Mouse (Mus musculus) gastrocnemius, postnatal 14 days (tissue): ENCODE results near the gene Rbks. TPM values are rescaled to one million over a fixed set of nuclear protein-coding genes. Genes with fewer than 3 reads are reported as not detected.
"Not testable (repeated sequence)": the region's sequence is repeated elsewhere in the genome, so short reads cannot be mapped to it uniquely, and the experiment has no call there.

ENCODE experiments used
- DNase-seq: peaks from one replicate; pipeline ENCODE4 v3.0.0; 2021; ENCODE audit warnings: mixed read lengths
- intact Hi-C: fragments of 180-260 bp; cut with DNase I; formaldehyde crosslinking; loops from one replicate; pipeline ENCODE4 v1.15.1; 2025; ENCODE audit warnings: low total_unique reads
- microRNA-seq, 2 experiments: library from miRNA; unstranded; fragments of <30 nt; microRNA quantifications; one replicate each; pipeline ENCODE4 v1.2.0; 2021
- total RNA-seq, 2 experiments: library from RNA; stranded (reverse); gene quantifications; 2 replicates each; pipeline ENCODE4 v1.2.3; 2021

Rbks gene
- total RNA-seq, 2 experiments from 2014 or later = 2.1 to 3.3 TPM

DNA sequence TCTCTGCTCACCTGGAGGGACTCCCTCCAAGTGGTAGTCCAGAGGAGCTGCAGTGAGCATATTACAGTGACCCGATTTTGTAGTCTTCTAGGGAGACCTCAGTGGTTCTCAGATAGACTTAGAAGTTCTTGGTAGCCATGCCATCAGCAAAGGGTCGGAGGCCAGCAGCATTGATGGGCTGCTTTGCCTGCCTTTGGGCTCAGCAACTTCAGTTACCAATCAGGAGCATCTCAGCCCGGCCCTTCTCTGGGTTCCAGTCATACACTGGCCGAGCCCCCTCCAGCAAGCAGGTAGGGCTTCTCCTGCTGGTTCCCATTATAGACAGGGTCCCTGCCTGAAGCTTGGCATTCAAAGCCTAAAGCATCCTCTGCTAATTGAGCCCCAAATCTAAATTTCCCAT is 101.6 kb downstream of the Rbks start:
- intact Hi-C loops = no loop called here
- no peak for DNase-seq

DNA sequence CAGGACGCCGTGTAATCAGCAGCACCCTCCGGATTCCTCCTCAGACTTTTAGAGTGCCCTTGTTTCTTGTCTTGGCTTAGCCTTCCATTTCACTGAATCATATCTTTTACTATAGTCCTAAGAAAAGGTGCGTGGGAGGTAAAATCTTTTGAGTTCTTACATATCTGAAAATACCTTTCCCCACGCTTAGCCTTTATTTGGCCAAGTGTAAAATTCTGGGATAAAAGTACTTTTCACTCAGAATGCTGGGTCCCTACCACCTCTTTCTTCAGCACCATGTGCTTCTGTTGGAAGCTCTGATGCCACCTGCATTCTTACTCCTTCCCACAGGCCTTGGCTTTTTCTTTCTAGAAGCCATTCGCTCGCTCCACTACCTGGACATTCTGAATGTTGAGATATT is 106.3 kb downstream of the Rbks start:
- intact Hi-C loops = no loop called here
- DNase-seq = no peak

DNA sequence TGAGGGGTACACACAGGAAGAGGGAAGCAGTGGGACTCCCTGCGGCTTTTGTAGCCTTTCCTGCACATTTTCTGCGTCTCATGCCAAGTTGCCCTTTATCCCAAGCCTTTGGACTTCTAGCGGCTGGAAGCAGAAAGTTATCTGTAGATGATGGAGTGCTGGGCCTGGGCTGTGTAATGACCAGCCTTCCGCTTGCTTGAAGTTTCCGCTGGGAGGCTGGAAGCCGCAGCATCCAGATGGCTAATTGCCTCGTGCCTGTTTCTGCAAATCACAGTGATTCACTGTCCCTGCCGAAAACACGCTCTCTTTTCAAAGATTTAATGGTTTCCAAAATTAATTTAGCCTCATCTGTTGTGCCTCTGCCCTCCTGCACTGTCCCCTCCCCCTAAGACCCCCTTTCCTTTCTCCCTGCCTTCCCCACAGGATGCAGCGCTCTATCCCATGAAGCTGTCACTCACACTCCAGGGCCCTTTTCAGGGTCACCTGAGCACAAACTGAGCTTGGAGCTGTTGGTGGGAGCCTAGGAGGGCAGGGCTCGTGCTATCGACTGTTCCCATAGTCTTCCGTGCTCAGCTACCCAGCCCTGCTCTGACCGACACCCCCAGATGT is 107.6 kb downstream of the Rbks start:
- intact Hi-C loops = loop anchor here (5.0 kb wide), 1 partner anchor 597 kb away; no protein-coding TSS in a partner anchor
- DNase-seq = no peak

DNA sequence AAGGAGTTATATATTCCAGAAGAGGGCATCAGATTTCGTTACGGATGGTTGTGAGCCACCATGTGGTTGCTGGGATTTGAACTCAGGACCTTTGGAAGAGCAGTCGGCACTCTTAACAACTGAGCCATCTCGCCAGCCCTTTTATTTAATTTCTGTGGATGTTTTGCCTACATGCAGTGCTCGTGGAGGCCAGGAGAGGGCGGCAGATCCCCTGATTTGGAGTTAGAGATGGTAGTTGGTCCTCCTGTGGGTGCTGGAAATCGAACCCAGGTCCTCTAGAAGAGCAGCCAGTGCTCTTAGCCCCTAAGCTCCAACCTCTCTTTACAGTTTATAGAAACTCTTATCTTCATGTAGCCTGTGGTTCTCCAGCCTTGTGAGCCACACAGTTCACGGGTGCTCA is 108.8 kb downstream of the Rbks start:
- not testable (repeated sequence) for DNase-seq
- intact Hi-C loops = loop anchor here (5.0 kb wide), 1 partner anchor 599 kb away; no protein-coding TSS in a partner anchor

DNA sequence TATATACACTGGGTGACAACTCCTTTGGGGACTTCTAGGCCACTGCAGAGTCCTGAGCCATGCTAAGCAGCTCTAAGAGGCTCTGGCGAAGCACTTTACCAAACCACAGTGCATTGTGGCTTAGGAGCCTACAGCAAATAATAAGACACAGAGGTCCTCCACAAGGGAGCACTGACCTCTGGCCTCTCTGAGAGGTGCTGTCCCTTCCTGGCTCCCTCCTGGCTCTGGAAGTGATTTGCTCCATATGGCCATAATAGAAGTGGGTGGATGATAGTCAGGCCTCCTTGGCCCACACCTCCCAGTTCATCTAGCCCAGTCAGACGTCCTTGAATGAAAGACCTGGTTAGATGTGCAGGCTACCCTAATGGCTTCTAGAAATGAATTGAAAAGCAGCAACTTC is 109.4 kb downstream of the Rbks start:
- DNase-seq = no peak
- intact Hi-C loops = loop anchor here (5.0 kb wide), 1 partner anchor 599 kb away; no protein-coding TSS in a partner anchor

DNA sequence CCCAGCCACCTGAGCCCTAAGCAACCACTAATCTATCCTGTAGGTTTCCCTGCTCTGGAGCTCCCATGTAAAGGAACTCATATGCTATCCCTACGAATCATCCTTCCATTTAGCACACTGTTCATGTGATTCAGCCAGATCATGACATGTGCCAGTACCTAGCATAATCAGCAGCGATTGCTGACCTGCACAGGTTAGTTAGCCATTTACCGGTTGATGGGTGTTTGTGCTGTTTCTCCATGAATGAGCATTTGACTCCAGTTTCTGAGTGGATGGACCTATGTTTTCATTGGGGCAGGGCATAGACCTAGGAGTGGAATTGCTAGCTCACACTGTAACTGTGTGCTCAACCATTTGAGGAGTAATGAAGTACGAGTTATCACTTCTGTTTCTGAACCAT is 111.9 kb downstream of the Rbks start:
- intact Hi-C loops = loop anchor here (5.0 kb wide), 1 partner anchor 602 kb away; no protein-coding TSS in a partner anchor
- no peak for DNase-seq

DNA sequence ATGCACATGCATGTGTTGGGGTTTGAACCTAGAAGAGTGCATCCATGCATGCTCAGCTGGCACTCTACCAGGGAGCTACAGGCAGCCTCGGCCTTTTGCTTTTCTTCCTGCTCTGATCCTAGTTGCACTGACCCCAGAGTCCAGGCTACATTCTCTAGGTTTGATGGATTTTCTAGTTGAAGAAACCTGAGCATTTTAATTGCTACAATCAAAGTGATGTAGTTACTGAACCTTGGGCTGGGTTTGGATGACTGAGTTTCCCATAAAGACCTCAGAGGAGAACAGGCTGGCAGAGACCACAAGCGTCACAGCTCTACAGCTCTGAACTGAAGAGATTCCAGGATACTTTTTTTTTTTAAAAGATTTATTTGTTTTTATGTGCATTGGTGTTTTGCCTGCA is 114.2 kb downstream of the Rbks start:
- intact Hi-C loops = no loop called here
- DNase-seq = no peak

DNA sequence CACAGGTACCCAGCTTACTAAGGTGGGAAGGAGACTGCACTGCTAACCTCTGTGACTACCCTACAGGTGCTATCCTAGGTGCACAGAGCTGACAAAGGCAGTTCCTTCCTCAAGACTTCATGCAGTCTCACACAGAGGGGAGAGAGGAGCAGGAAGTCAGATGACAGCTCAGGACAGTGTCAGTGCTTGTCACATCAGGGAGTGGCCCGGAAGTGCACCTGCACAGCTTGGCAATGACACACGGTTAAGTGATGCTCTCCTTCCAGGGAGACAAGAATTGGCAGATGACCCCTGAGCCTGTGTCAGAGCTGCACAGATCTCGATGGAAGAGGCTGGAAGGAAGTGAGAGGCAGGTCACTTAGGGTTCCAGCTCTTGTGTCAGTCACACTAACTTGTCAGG is 115.5 kb downstream of the Rbks start:
- DNase-seq = no peak
- intact Hi-C loops = no loop called here

DNA sequence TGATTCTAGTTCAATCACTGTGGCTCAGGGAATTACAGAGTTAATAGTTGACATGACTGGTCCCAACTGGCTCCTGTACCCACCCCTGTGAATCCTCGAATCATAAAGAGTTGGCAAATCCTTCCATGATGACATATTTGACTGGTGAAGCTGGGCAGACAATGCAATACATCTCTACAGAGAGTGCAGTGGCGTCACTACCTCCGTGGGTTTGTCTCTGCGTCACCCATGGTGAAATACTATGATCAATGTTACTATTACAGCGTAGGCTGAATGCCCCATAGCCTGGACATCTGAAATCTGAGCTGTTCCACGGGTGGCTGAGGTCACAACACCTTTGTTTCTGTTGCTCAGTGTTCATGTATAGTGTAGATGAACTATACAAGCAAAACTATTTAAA is 116.2 kb downstream of the Rbks start:
- no peak for DNase-seq
- intact Hi-C loops = no loop called here

DNA sequence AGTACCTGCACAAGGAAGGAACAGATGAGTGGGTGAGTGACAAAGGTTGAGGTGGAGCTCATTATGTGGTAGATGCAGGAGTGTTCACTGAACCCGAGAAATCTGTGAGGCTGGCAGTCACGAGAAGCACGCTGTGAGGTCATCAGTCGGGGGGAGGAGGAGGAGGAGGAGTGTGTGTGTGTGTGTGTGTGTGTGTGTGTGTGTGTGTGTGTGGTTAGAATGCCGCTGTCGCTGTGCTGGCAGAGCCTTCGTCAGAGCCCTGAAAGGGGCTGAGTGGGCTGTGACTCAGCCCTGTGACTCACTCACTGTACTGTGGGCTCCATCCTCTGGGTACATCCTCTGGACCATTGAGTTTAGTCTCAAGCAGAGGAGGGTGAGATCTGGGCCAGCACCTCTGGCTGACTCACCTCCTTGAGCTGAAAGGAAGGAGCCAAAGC is 120.9 kb downstream of the Rbks start:
- intact Hi-C loops = no loop called here
- DNase-seq = no peak

Small RNAs within 50 kb of the gene (microRNA-seq; reads per million reads assigned to microRNA genes)
- gene Mir3473e = 0 reads per million in 2 experiments

Other genes starting within 250 kb of the Rbks start
- gene Zfp512, start 245.2 kb downstream of the Rbks start, total RNA-seq = 10 to 100 TPM; 11.2 to 12.1 TPM
- gene 4930548H24Rik, start 211.9 kb downstream of the Rbks start, total RNA-seq = not detected
- 10 to 100 TPM; 17.1 to 18.3 TPM for gene Gpn1, start 202.9 kb downstream of the Rbks start, total RNA-seq
- 10 to 100 TPM; 19.6 to 20.4 TPM for gene Slc4a1ap, start 170.6 kb downstream of the Rbks start, total RNA-seq
- gene Supt7l, start 169.8 kb downstream of the Rbks start, total RNA-seq = 1 to 10 TPM; 9.6 to 10.0 TPM
- gene Mrpl33, start 100.7 kb downstream of the Rbks start, total RNA-seq = 100 to 1,000 TPM; 237 TPM
- gene Babam2, start 57 bp upstream of the Rbks start, total RNA-seq = 10 to 100 TPM; 34.7 to 35.7 TPM